In the genomic region with DNA sequence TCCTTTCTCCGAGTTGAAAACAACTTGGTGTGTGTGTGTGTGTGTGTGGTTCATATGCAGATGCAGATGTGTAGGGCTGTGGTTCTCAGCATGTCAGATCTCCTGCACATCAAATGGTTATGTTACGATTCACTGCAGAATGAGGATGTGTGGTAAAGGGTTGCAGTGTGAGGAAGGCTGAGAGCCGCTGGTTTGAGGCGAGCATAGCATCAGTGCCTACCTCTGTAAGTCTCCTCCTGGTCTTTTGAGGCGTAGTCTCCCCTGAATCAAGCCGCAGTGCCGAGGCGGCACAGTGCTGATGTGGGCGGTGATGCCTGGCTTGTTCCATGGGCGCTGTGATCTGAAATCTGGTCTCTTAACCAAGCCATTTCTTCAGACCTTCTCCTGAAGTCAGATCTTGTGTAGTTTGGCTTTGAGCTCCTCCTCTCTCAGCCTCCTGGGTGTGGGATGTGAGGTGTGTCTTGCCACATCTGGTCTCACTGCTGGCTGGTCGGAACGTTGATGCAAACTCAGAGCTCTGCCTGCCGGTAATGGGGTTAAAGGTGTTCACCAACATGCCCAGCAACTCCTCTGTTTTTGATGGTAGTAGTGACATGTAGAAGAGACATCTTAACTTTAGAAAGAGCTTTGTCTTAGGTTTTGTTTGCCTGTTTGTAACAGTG, we compare ENCODE assay signal across 13 mouse cellular contexts. TPM values are rescaled to one million over a fixed set of nuclear protein-coding genes. Genes with fewer than 3 reads are reported as not detected.
DNase-seq lines count a peak whose midpoint lies in the region; ATAC-seq lines count a peak whose summit lies in the region.
"Had no signal": no experiment of that assay in that cellular context is flagged by ENCODE, and none has a peak within 500 bp of the region (broad histone marks: within the 10 kb centered on the region; RNA-seq: fewer than 3 reads in every experiment).

No protein-coding gene starts in this region.

- peaks cover 45% of the 10 kb centered on the region for H3K4me1 ChIP-seq in embryonic facial prominence, embryonic 14.5 days (ENCODE audit: control insufficient read depth, insufficient read depth, low read length)
- H3K4me1 ChIP-seq in embryonic facial prominence, embryonic 10.5 days: peaks cover 43% of the 10 kb centered on the region
- H3K4me1 ChIP-seq in midbrain, embryonic 15.5 days: peaks cover 51% of the 10 kb centered on the region
- H3K4me1 ChIP-seq in midbrain, embryonic 11.5 days (ENCODE audit: control insufficient read depth, insufficient read depth, low read length): peaks cover 7% of the 10 kb centered on the region

- H3K27ac ChIP-seq in embryonic facial prominence, embryonic 14.5 days (replicated peaks; ENCODE audit: low read depth, low read length): peak overlapping the region; percentile 39
- H3K27ac ChIP-seq in embryonic facial prominence, embryonic 10.5 days (replicated peaks): no peak overlapping the region
- H3K27ac ChIP-seq in midbrain, embryonic 15.5 days: no peak overlapping the region
- H3K27ac ChIP-seq in midbrain, embryonic 11.5 days (ENCODE audit: low read depth, low read length): no peak overlapping the region
- H3K27ac ChIP-seq: midbrain, embryonic 12.5 days had no signal

- DNase-seq in embryonic facial prominence, embryonic 14.5 days (ENCODE audit: low spot score): no peak
- no peak for DNase-seq in embryonic facial prominence, embryonic 10.5 days (ENCODE audit: low spot score)
- no peak for DNase-seq in midbrain, embryonic 11.5 days (ENCODE audit: low spot score, missing footprints)
- DNase-seq in thymus, postnatal 14 days: peak; percentile 64
- DNase-seq in cerebellum, adult 11 months: no peak
- DNase-seq in cerebellum, adult 9-11 months: no peak
- DNase-seq: adrenal gland, adult 8-10 months; cerebellum, adult 11-12 months; kidney, adult 11 months; lung, adult 2 months had no signal

- H3K36me3 ChIP-seq in embryonic facial prominence, embryonic 14.5 days (ENCODE audit: control insufficient read depth, insufficient read depth, low read length): peaks cover 24% of the 10 kb centered on the region
- peaks cover 44% of the 10 kb centered on the region for H3K36me3 ChIP-seq in embryonic facial prominence, embryonic 10.5 days (replicated peaks)
- H3K36me3 ChIP-seq in midbrain, embryonic 15.5 days (replicated peaks): 0 out of 2 replicates have a peak, but pooled peaks cover 7% of the 10 kb centered on the region
- peaks cover 9% of the 10 kb centered on the region; the same call in 1 of the 2 replicates for H3K36me3 ChIP-seq in midbrain, embryonic 11.5 days (ENCODE audit: control insufficient read depth, insufficient read depth, low read length)

- no peak overlapping the region for H3K9ac ChIP-seq in embryonic facial prominence, embryonic 14.5 days (ENCODE audit: low read depth, low read length)
- no peak overlapping the region for H3K9ac ChIP-seq in midbrain, embryonic 15.5 days
- H3K9ac ChIP-seq in midbrain, embryonic 11.5 days (ENCODE audit: low read length): no peak overlapping the region
- H3K9ac ChIP-seq: midbrain, embryonic 12.5 days had no signal

- no peaks in the 10 kb centered on the region for H3K9me3 ChIP-seq in embryonic facial prominence, embryonic 14.5 days (ENCODE audit: control insufficient read depth, low read length)
- H3K9me3 ChIP-seq in embryonic facial prominence, embryonic 10.5 days: peaks cover 8% of the 10 kb centered on the region; the same call in 1 of the 2 replicates
- no peaks in the 10 kb centered on the region for H3K9me3 ChIP-seq in midbrain, embryonic 15.5 days
- H3K9me3 ChIP-seq in midbrain, embryonic 11.5 days (ENCODE audit: control insufficient read depth, low read length): no peaks in the 10 kb centered on the region; the same call in 1 of the 2 replicates
- H3K9me3 ChIP-seq: midbrain, embryonic 12.5 days had no signal

- WGBS in embryonic facial prominence, embryonic 14.5 days: 70% methylated on average over 13 of the region's 13 CpGs
- 81% methylated on average over 13 of the region's 13 CpGs for WGBS in embryonic facial prominence, embryonic 10.5 days
- 86% methylated on average over 13 of the region's 13 CpGs for WGBS in midbrain, embryonic 15.5 days
- 88% methylated on average over 13 of the region's 13 CpGs for WGBS in midbrain, embryonic 11.5 days

- ATAC-seq in embryonic facial prominence, embryonic 14.5 days (ENCODE audit: low read depth): no peak
- peak; percentile 22; the same call in 1 of the 2 replicates for ATAC-seq in midbrain, embryonic 15.5 days (replicated peaks)
- ATAC-seq in midbrain, embryonic 11.5 days (ENCODE audit: low FRiP score): no peak
- peak; percentile 15; the same call in 1 of the 2 replicates for ATAC-seq in megakaryocyte, adult 5-6 weeks (ENCODE audit: poor library complexity, severe bottlenecking)

- H3K4me2 ChIP-seq in embryonic facial prominence, embryonic 14.5 days (ENCODE audit: low read depth, low read length): no peak overlapping the region
- no peak overlapping the region for H3K4me2 ChIP-seq in midbrain, embryonic 15.5 days
- no peak overlapping the region for H3K4me2 ChIP-seq in midbrain, embryonic 11.5 days
- H3K4me2 ChIP-seq: midbrain, embryonic 12.5 days had no signal

- H3K4me3 ChIP-seq in embryonic facial prominence, embryonic 14.5 days (ENCODE audit: low read depth, low read length): no peak overlapping the region
- H3K4me3 ChIP-seq in embryonic facial prominence, embryonic 10.5 days: no peak overlapping the region
- H3K4me3 ChIP-seq in midbrain, embryonic 15.5 days: no peak overlapping the region
- no peak overlapping the region for H3K4me3 ChIP-seq in midbrain, embryonic 11.5 days (ENCODE audit: low read depth, low read length)
- H3K4me3 ChIP-seq: midbrain, embryonic 12.5 days had no signal

- no peaks in the 10 kb centered on the region for H3K27me3 ChIP-seq in embryonic facial prominence, embryonic 14.5 days (replicated peaks; ENCODE audit: control insufficient read depth, insufficient read depth, low read length)
- H3K27me3 ChIP-seq in embryonic facial prominence, embryonic 10.5 days (replicated peaks; ENCODE audit: low read depth, poor library complexity, severe bottlenecking): no peaks in the 10 kb centered on the region
- no peaks in the 10 kb centered on the region for H3K27me3 ChIP-seq in midbrain, embryonic 15.5 days (replicated peaks)
- no peaks in the 10 kb centered on the region for H3K27me3 ChIP-seq in midbrain, embryonic 11.5 days (ENCODE audit: control insufficient read depth, insufficient read depth, low read length)
- H3K27me3 ChIP-seq: midbrain, embryonic 12.5 days had no signal

RNA-seq across cellular contexts. Expression of a gene that starts 17.3 kb away (rescaled TPM):
- 27.8 and 32.4 TPM in 2 replicates for polyA plus RNA-seq in embryonic facial prominence, embryonic 14.5 days (2014; fragmentation: Nextera tagmentation; extraction: Ambion mirVana)
- polyA plus RNA-seq in embryonic facial prominence, embryonic 10.5 days (2016; fragmentation: Nextera tagmentation; extraction: Ambion mirVana): 37.6 and 41.4 TPM in 2 replicates
- 46.5 and 55.2 TPM in 2 replicates for polyA plus RNA-seq in midbrain, embryonic 15.5 days (2015; fragmentation: Nextera tagmentation; extraction: Ambion mirVana)
- 30.7 and 33.7 TPM in 2 replicates for polyA plus RNA-seq in midbrain, embryonic 11.5 days (2014; fragmentation: Nextera tagmentation; extraction: Ambion mirVana)
- total RNA-seq in megakaryocyte, adult 5-6 weeks (2015): 52.1 and 52.3 TPM in 2 replicates
- total RNA-seq in megakaryocyte, adult 5-6 weeks (2017): 190 and 228 TPM in 2 replicates

Comparison
In these comparisons a context has a peak if more than half of its experiments do, and no peak if none do; other contexts are left out.
1. ATAC-seq: peak in midbrain, embryonic 15.5 days (single experiment) and megakaryocyte, adult 5-6 weeks (single experiment); none in embryonic facial prominence, embryonic 14.5 days (single experiment) and midbrain, embryonic 11.5 days (single experiment).